Mouse (Mus musculus) hindbrain, postnatal 0 days (tissue): ENCODE data around the gene Vcp. TPM values are rescaled to one million over a fixed set of nuclear protein-coding genes. Genes with fewer than 3 reads are reported as not detected.
"Not testable (repeated sequence)": the region's sequence is repeated elsewhere in the genome, so short reads cannot be mapped to it uniquely, and the experiment has no call there.

Experiments used
- ATAC-seq: fragments of 200-750 bp; cut with Nextera tagmentation; 2 replicates; pipeline ENCODE4 v1.8.0; 2017; ENCODE audit warnings: mild to moderate bottlenecking, moderate TSS enrichment, moderate library complexity
- DNase-seq: peaks from one replicate; pipeline ENCODE4 v3.0.0-alpha.2; 2015; ENCODE audit warnings: low spot score
- H3K27ac ChIP-seq: fragments of 300-500 bp; sonication (generic); 2 replicates; pipeline ENCODE4 v1.5.1; 2014; ENCODE audit warnings: mild to moderate bottlenecking
- H3K27me3 ChIP-seq: fragments of 300-500 bp; sonication (generic); 2 replicates; pipeline ENCODE4 v1.6.1; 2014; ENCODE audit warnings: low read length, mixed read lengths; ENCODE audit not compliant: insufficient read depth
- H3K36me3 ChIP-seq: fragments of 300-500 bp; sonication (generic); 2 replicates; pipeline ENCODE4 v1.6.1; 2014; ENCODE audit warnings: low read length, mixed read lengths; ENCODE audit not compliant: insufficient read depth
- H3K4me1 ChIP-seq: fragments of 300-500 bp; sonication (generic); 2 replicates; pipeline ENCODE4 v1.6.1; 2014; ENCODE audit warnings: antibody characterized with exemption, low read length, mixed read lengths; ENCODE audit not compliant: insufficient read depth
- H3K4me2 ChIP-seq: fragments of 300-500 bp; sonication (generic); 2 replicates; pipeline ENCODE4 v1.6.1; 2014; ENCODE audit warnings: low read depth, mild to moderate bottlenecking, low read length, moderate library complexity, mixed read lengths
- H3K4me3 ChIP-seq: fragments of 300-500 bp; sonication (generic); 2 replicates; pipeline ENCODE4 v1.5.1; 2014; ENCODE audit warnings: low read length
- H3K9ac ChIP-seq: fragments of 300-500 bp; sonication (generic); replicated peaks from 2 replicates; pipeline ENCODE4 v1.6.1; 2014; ENCODE audit warnings: mild to moderate bottlenecking, low read length, moderate library complexity, mixed read lengths
- H3K9me3 ChIP-seq: fragments of 300-500 bp; sonication (generic); 2 replicates; pipeline ENCODE4 v1.6.1; 2016; ENCODE audit warnings: low read length, mixed read lengths
- CTCF ChIP-seq: IDR thresholded peaks from 2 replicates; pipeline ENCODE4 v1.5.1; 2016; ENCODE audit warnings: antibody characterized with exemption, control low read depth, low read depth
- WGBS: fragments of 180-500 bp; shearing (Covaris S2); extraction: QIAGEN DNeasy Blood & Tissue Kit; methylation state at CpG from one replicate; pipeline ENCODE4 v1.1.7; 2014; 5-methylcytosine and 5-hydroxymethylcytosine counted together
- polyA plus RNA-seq: library from polyadenylated mRNA; unstranded; fragments of >200 nt; fragmentation: Nextera tagmentation; extraction: Ambion mirVana; gene quantifications from 2 replicates; pipeline ENCODE4 v1.2.1, GENCODE M21; 2015
- total RNA-seq: library from RNA; depleted of rRNA; stranded (reverse); fragments of >200 nt; gene quantifications from 2 replicates; pipeline ENCODE4 v1.2.3, GENCODE M21; 2014

Gene Vcp
- total and polyA plus RNA-seq, 2 experiments from 2014 or later = 191 to 455 TPM

GRCm38 (mm10) chr4:43005765-43006164 lies 5.5 kb upstream of the Vcp start:
- peak; percentile 45 for DNase-seq
- Histone ChIP-seq H3K9me3 (no peaks in the 10 kb centered on the region), H3K27me3 (no peaks in the 10 kb centered on the region), H3K9ac (no peak overlapping the region), H3K4me2 (no peak overlapping the region), H3K36me3 (no peaks in the 10 kb centered on the region), H3K4me3 (no peak overlapping the region), H3K4me1 (no peaks in the 10 kb centered on the region), H3K27ac (no peak overlapping the region)
- 64% methylated on average over 2 of the region's 2 CpGs for WGBS
- peak; percentile 60 for TF ChIP-seq CTCF
- ATAC-seq = no peak

DNA sequence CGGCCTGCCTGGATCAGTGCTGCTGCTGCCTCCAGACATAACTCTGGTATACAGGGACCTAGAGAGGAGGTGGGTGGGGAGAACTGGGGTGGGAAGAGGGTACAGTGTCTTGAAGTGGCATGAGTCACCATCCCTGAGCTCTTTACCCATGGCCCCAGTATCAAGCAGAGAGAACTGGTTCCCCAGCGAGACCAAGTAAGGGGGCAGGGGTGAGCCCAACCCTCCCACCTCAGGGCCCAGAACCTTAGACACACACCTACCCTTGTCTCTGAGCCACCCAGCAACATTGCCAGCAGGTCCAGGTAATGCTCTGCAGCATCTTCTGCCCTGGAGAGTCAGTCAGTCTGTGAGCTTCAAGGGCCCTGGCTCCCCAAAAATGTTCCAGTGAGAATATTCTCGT lies 4.6 kb upstream of the Vcp start:
- ATAC-seq (no peak), DNase-seq (no peak)
- Histone ChIP-seq H3K27ac (no peak overlapping the region), H3K4me2 (no peak overlapping the region), H3K36me3 (no peaks in the 10 kb centered on the region), H3K4me3 (no peak overlapping the region), H3K9me3 (no peaks in the 10 kb centered on the region), H3K9ac (no peak overlapping the region), H3K27me3 (no peaks in the 10 kb centered on the region), H3K4me1 (no peaks in the 10 kb centered on the region)
- no peak for TF ChIP-seq CTCF
- 96% methylated on average over 3 of the region's 3 CpGs for WGBS

GRCm38 (mm10) chr4:43002756-43003439 lies 2.6 kb upstream of the Vcp start:
- Histone ChIP-seq H3K36me3 (no peaks in the 10 kb centered on the region), H3K4me1 (peaks cover 11% of the 10 kb centered on the region), H3K27ac (no peak overlapping the region), H3K27me3 (no peaks in the 10 kb centered on the region), H3K4me3 (no peak overlapping the region), H3K4me2 (no peak overlapping the region), H3K9me3 (no peaks in the 10 kb centered on the region), H3K9ac (no peak overlapping the region)
- no peak for ATAC-seq
- DNase-seq = no peak
- TF ChIP-seq CTCF = no peak
- 76% methylated on average over 12 of the region's 12 CpGs for WGBS

DNA sequence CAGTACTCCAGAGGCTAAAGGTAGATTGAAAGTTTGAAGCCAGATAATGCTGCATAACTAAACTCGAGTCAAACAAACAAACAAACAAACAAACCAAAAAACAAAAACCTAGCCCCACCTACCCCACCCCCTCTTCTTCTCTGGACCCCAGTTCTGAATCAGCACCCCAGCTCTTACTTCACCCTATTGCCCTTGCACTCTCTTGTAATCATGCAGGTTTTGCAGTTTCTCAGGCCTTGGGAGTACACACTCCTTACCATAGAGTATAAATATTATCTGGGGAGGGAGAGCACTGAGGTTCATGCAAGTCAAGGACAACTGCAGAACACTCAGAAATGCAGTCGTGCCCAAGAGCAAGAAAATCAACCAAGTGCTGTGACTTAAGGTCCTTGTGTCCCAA lies 965 bp upstream of the Vcp start:
- no peak for ATAC-seq
- H3K36me3 ChIP-seq = no peaks in the 10 kb centered on the region
- no peaks in the 10 kb centered on the region for H3K27me3 ChIP-seq
- H3K9me3 ChIP-seq = no peaks in the 10 kb centered on the region
- WGBS = 90% methylated on average over 2 of the region's 2 CpGs
- no peak for DNase-seq
- H3K4me1 ChIP-seq = peaks cover 16% of the 10 kb centered on the region
- no peak overlapping the region for H3K4me3 ChIP-seq
- no peak for TF ChIP-seq CTCF
- H3K9ac ChIP-seq = no peak overlapping the region
- H3K4me2 ChIP-seq = no peak overlapping the region
- H3K27ac ChIP-seq = peak overlapping the region; percentile 73

GRCm38 (mm10) chr4:42999451-43000140 lies 711 bp downstream of the Vcp start:
- under 1% methylated on average over 50 of the region's 51 CpGs for WGBS
- Histone ChIP-seq H3K4me3 (peak overlapping the region; percentile 96), H3K27ac (peak overlapping the region; percentile 99), H3K4me1 (peaks cover 16% of the 10 kb centered on the region), H3K36me3 (peaks cover 7% of the 10 kb centered on the region; the same call in 1 of the 2 replicates), H3K27me3 (no peaks in the 10 kb centered on the region), H3K9me3 (no peaks in the 10 kb centered on the region), H3K9ac (peak overlapping the region; percentile 97), H3K4me2 (peak overlapping the region; percentile 93)
- peak; percentile 68 for ATAC-seq
- TF ChIP-seq CTCF = peak; percentile 34
- peak; percentile 77 for DNase-seq

- WGBS = 71% methylated on average over 2 of the region's 2 CpGs
- Histone ChIP-seq H3K9ac (0 out of 2 replicates have a peak overlapping the region, but pooled peaks have one; percentile 97), H3K27ac (no peak overlapping the region), H3K4me3 (peak overlapping the region; percentile 96; the same call in 1 of the 2 replicates), H3K9me3 (no peaks in the 10 kb centered on the region), H3K36me3 (peaks cover 23% of the 10 kb centered on the region), H3K4me2 (peak overlapping the region; percentile 93), H3K4me1 (peaks cover 16% of the 10 kb centered on the region), H3K27me3 (no peaks in the 10 kb centered on the region)
- TF ChIP-seq CTCF = no peak
- ATAC-seq (no peak), DNase-seq (no peak)
These were observed 2.3 kb downstream of the Vcp start for GRCm38 (mm10) chr4:42998022-42998421.

DNA sequence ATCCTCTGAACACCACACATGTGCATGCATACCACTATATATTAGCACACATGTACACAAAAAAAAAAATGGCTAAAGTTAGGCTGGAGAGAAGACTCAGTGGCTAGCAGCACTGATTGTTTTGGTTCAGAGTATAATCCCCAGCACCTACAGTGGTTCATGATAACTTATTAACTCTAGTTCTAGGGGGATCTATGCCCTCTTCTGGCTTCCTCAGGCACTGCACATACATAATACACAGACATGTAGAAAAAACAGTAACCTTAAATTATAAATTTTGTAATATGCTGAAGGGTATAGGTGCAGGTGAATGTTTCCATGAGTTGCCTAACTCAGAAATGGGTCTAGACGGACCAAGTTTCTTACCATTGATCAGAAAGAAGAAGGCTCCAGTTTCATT lies 12.0 kb downstream of the Vcp start:
- ATAC-seq = no peak
- Histone ChIP-seq H3K4me2 (no peak overlapping the region), H3K4me3 (no peak overlapping the region), H3K4me1 (no peaks in the 10 kb centered on the region), H3K27ac (no peak overlapping the region), H3K27me3 (no peaks in the 10 kb centered on the region), H3K36me3 (peaks cover 88% of the 10 kb centered on the region), H3K9ac (no peak overlapping the region), H3K9me3 (no peaks in the 10 kb centered on the region)
- WGBS = 87% methylated on average over 1 of the region's 1 CpGs
- peak; percentile 13; the same call in 1 of the 2 replicates for TF ChIP-seq CTCF
- DNase-seq = no peak

GRCm38 (mm10) chr4:42980467-42980866 lies 19.8 kb downstream of the Vcp start:
- H3K36me3 ChIP-seq = peaks cover 43% of the 10 kb centered on the region; the same call in 1 of the 2 replicates
- 89% methylated on average over 7 of the region's 8 CpGs for WGBS
- not testable (repeated sequence) for H3K27ac ChIP-seq, H3K9me3 ChIP-seq, H3K9ac ChIP-seq, ATAC-seq, H3K4me3 ChIP-seq, H3K4me2 ChIP-seq, DNase-seq, H3K27me3 ChIP-seq, H3K4me1 ChIP-seq
